Mouse (Mus musculus) stomach, embryonic 16.5 days (tissue): ENCODE results near the gene Fgf3. TPM values are rescaled to one million over a fixed set of nuclear protein-coding genes. Genes with fewer than 3 reads are reported as not detected.

ENCODE experiments used
- ATAC-seq: fragments of 200-750 bp; cut with Nextera tagmentation; 2 replicates; pipeline ENCODE4 v1.8.0; 2017; ENCODE audit warnings: moderate number of reproducible peaks, moderate TSS enrichment; ENCODE audit not compliant: insufficient read depth, low FRiP score
- H3K27ac ChIP-seq: fragments of 300-500 bp; sonication (generic); 2 replicates; pipeline ENCODE4 v1.5.1; 2014; ENCODE audit warnings: low read length
- H3K27me3 ChIP-seq: fragments of 300-500 bp; sonication (generic); 2 replicates; pipeline ENCODE4 v1.6.1; 2014; ENCODE audit warnings: low read length, control low read depth, mixed read lengths; ENCODE audit not compliant: control insufficient read depth, insufficient read depth
- H3K36me3 ChIP-seq: fragments of 300-500 bp; sonication (generic); 2 replicates; pipeline ENCODE4 v1.6.1; 2014; ENCODE audit warnings: low read length; ENCODE audit not compliant: control insufficient read depth, insufficient read depth
- H3K4me1 ChIP-seq: fragments of 300-500 bp; sonication (generic); 2 replicates; pipeline ENCODE4 v1.6.1; 2014; ENCODE audit warnings: low read length, control low read depth, mixed read lengths; ENCODE audit not compliant: control insufficient read depth, insufficient read depth
- H3K4me2 ChIP-seq: fragments of 300-500 bp; sonication (generic); 2 replicates; pipeline ENCODE4 v1.6.1; 2014; ENCODE audit warnings: low read depth, low read length, mixed read lengths
- H3K4me3 ChIP-seq: fragments of 300-500 bp; sonication (generic); replicated peaks from 2 replicates; pipeline ENCODE4 v1.5.1; 2014; ENCODE audit warnings: mild to moderate bottlenecking, low read length
- H3K9ac ChIP-seq: fragments of 300-500 bp; sonication (generic); 2 replicates; pipeline ENCODE4 v1.6.1; 2014; ENCODE audit warnings: low read length
- H3K9me3 ChIP-seq: fragments of 300-500 bp; sonication (generic); replicated peaks from 2 replicates; pipeline ENCODE4 v1.6.1; 2016; ENCODE audit warnings: low read length, control low read depth; ENCODE audit not compliant: control insufficient read depth
- WGBS: fragments of 180-500 bp; shearing (Covaris S2); extraction: QIAGEN DNeasy Blood & Tissue Kit; methylation state at CpG from one replicate; pipeline ENCODE4 v1.1.7; 2014; 5-methylcytosine and 5-hydroxymethylcytosine counted together
- polyA plus RNA-seq: library from polyadenylated mRNA; unstranded; fragments of >200 nt; fragmentation: Nextera tagmentation; extraction: Ambion mirVana; gene quantifications from 2 replicates; pipeline ENCODE4 v1.2.1, GENCODE M21; 2015

Fgf3 gene
- polyA plus RNA-seq, 1 experiment from 2014 or later: not detected

- H3K4me3 ChIP-seq: no peak overlapping the region
- WGBS: 55% methylated on average over 6 of the region's 6 CpGs
- no peak for ATAC-seq
These were observed 30.8 kb upstream of the Fgf3 start for GRCm38 (mm10) chr7:144807036-144807435.

GRCm38 (mm10) chr7:144807976-144808577 is 29.8 kb upstream of the Fgf3 start:
- Histone ChIP-seq H3K4me2 (no peak overlapping the region), H3K4me1 (no peaks in the 10 kb centered on the region), H3K27me3 (no peaks in the 10 kb centered on the region; the same call in 1 of the 2 replicates), H3K4me3 (no peak overlapping the region), H3K36me3 (no peaks in the 10 kb centered on the region), H3K9me3 (no peaks in the 10 kb centered on the region), H3K9ac (no peak overlapping the region), H3K27ac (no peak overlapping the region)
- ATAC-seq: no peak
- 56% methylated on average over 4 of the region's 4 CpGs for WGBS

More at GRCm38 (mm10) chr7:144807036-144807435, 30.8 kb upstream of the Fgf3 start:
- Histone ChIP-seq H3K4me1 (no peaks in the 10 kb centered on the region), H3K27ac (no peak overlapping the region), H3K27me3 (no peaks in the 10 kb centered on the region; the same call in 1 of the 2 replicates), H3K4me2 (no peak overlapping the region), H3K36me3 (no peaks in the 10 kb centered on the region), H3K9me3 (no peaks in the 10 kb centered on the region), H3K9ac (no peak overlapping the region)

DNA sequence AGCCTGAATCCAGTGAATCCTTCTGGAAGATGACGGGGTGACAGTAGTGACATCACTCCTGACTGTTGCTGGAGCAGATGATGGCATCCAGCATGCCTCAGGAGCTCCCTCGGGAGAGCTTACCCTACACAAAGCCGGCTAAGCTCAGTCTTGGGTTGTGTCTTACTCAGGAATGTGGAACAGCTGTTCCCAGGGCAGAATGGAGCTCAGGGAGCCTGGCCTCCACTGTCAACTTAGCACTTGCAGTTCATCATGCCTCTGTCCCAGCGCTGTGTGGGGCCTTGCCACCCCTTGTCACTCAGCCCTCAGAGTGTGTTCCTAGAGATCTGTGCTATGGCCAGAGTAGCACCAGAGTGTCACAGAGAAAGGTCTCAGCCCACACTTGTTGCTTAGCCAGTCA is 26.4 kb upstream of the Fgf3 start:
- Histone ChIP-seq H3K36me3 (no peaks in the 10 kb centered on the region), H3K4me3 (no peak overlapping the region), H3K4me2 (no peak overlapping the region), H3K27ac (no peak overlapping the region), H3K9ac (no peak overlapping the region), H3K4me1 (no peaks in the 10 kb centered on the region), H3K27me3 (no peaks in the 10 kb centered on the region; the same call in 1 of the 2 replicates), H3K9me3 (no peaks in the 10 kb centered on the region)
- WGBS: 19% methylated on average over 4 of the region's 4 CpGs
- peak; percentile 33; the same call in 1 of the 2 replicates for ATAC-seq

- no peak overlapping the region for H3K4me3 ChIP-seq
- WGBS: 47% methylated on average over 7 of the region's 7 CpGs
- H3K27me3 ChIP-seq: no peaks in the 10 kb centered on the region; the same call in 1 of the 2 replicates
- ATAC-seq: no peak
- peaks cover 8% of the 10 kb centered on the region; the same call in 1 of the 2 replicates for H3K9me3 ChIP-seq
- no peak overlapping the region for H3K4me2 ChIP-seq
- no peaks in the 10 kb centered on the region for H3K36me3 ChIP-seq
- no peak overlapping the region for H3K9ac ChIP-seq
- no peak overlapping the region for H3K27ac ChIP-seq
- H3K4me1 ChIP-seq: no peaks in the 10 kb centered on the region
These were observed 16.0 kb upstream of the Fgf3 start for GRCm38 (mm10) chr7:144821901-144822300.

DNA sequence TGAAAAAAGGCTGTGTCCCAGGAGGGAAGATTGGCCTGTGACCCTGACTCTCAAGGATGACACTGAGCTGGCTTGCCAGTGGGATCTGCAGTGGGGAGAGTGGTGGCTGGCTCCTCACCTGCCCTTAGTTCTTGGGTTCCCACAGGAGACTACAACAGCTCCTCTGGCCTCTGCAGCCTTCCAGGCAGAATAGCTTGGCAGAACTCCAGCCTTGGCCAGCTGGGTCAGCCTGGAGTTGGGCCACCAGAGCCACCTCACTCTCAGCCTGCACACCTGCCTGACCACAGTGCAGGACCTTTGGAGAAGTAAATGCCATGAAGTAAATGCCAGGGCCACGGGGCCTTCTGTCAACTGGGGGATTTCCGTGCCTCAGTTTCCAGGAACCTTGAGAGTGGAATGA is 13.9 kb upstream of the Fgf3 start:
- ATAC-seq: no peak
- Histone ChIP-seq H3K27me3 (no peaks in the 10 kb centered on the region; the same call in none of the 2 replicates), H3K4me3 (no peak overlapping the region), H3K27ac (no peak overlapping the region), H3K9ac (no peak overlapping the region), H3K4me2 (no peak overlapping the region), H3K9me3 (no peaks in the 10 kb centered on the region), H3K4me1 (no peaks in the 10 kb centered on the region), H3K36me3 (no peaks in the 10 kb centered on the region)
- 82% methylated on average over 2 of the region's 2 CpGs for WGBS

GRCm38 (mm10) chr7:144828369-144828768 is 9.5 kb upstream of the Fgf3 start:
- H3K27me3 ChIP-seq: no peaks in the 10 kb centered on the region; the same call in none of the 2 replicates
- no peak overlapping the region for H3K9ac ChIP-seq
- H3K4me2 ChIP-seq: no peak overlapping the region
- H3K9me3 ChIP-seq: no peaks in the 10 kb centered on the region
- ATAC-seq: no peak
- H3K4me3 ChIP-seq: no peak overlapping the region
- H3K4me1 ChIP-seq: no peaks in the 10 kb centered on the region
- no peaks in the 10 kb centered on the region for H3K36me3 ChIP-seq
- H3K27ac ChIP-seq: no peak overlapping the region
- WGBS: 74% methylated on average over 11 of the region's 11 CpGs

GRCm38 (mm10) chr7:144838522-144839503 is 930 bp downstream of the Fgf3 start:
- Histone ChIP-seq H3K27me3 (peaks cover 67% of the 10 kb centered on the region), H3K4me3 (peak overlapping the region; percentile 45), H3K4me2 (peak overlapping the region; percentile 55), H3K9me3 (no peaks in the 10 kb centered on the region), H3K4me1 (peaks cover 9% of the 10 kb centered on the region; the same call in 1 of the 2 replicates), H3K9ac (0 out of 2 replicates have a peak overlapping the region, but pooled peaks have one; percentile 12), H3K27ac (no peak overlapping the region), H3K36me3 (no peaks in the 10 kb centered on the region)
- no peak for ATAC-seq
- under 1% methylated on average over 92 of the region's 94 CpGs for WGBS

- H3K4me2 ChIP-seq: no peak overlapping the region
- H3K9ac ChIP-seq: no peak overlapping the region
- no peaks in the 10 kb centered on the region for H3K9me3 ChIP-seq
- H3K27me3 ChIP-seq: peaks cover 8% of the 10 kb centered on the region
- ATAC-seq: no peak
- 27% methylated on average over 4 of the region's 4 CpGs for WGBS
- no peak overlapping the region for H3K4me3 ChIP-seq
- H3K4me1 ChIP-seq: no peaks in the 10 kb centered on the region
- no peaks in the 10 kb centered on the region for H3K36me3 ChIP-seq
- no peak overlapping the region for H3K27ac ChIP-seq
These were observed 8.3 kb downstream of the Fgf3 start for GRCm38 (mm10) chr7:144846158-144846557.

DNA sequence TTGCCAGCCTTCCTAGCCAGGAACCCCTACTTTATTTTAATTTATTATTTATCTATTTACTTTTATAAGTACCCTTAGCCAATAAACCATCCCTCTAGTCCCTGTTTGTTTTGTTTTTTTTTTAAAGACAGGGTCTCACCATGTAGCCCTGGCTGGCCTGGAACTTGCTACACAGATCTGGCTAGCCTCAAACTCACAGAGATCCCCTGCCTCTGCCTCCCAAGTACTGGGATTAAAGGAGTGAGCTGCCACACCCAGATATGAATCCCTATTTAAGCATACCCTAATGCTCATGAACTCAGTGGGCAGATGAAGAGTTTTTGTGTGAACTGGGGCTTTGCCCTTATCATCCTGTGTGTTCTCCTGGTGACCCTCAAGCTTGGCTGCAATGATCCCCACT is 9.2 kb downstream of the Fgf3 start, which contains the start of gene Fgf4:
Fgf4 (plus strand) TSS at position 301 of the 400 bp plus-strand sequence.
- Histone ChIP-seq H3K4me2 (no peak within 1 kb of the TSS), H3K4me3 (no peak within 1 kb of the TSS), H3K36me3 (no peaks in the 10 kb centered on the region), H3K9ac (no peak within 1 kb of the TSS), H3K27ac (no peak within 1 kb of the TSS), H3K27me3 (no peaks in the 10 kb centered on the region), H3K4me1 (no peaks in the 10 kb centered on the region), H3K9me3 (no peaks in the 10 kb centered on the region)
- ATAC-seq: no peak
